Mouse (Mus musculus) thymus, adult 18-20 months (tissue): ENCODE results near the gene Rab3il1.

Experiments used
- DNase-seq, 2 experiments: peaks; one replicate each; pipeline ENCODE4 v3.0.0; 2022; ENCODE audit warnings: mixed read lengths in 2 of 2

The Rab3il1 gene

GRCm38 (mm10) chr19:10015442-10015841, 14.0 kb downstream of the Rab3il1 start:
- no peak for DNase-seq

GRCm38 (mm10) chr19:10016151-10016550, 14.7 kb downstream of the Rab3il1 start:
- no peak for DNase-seq

- DNase-seq: peak; percentile 32 to 34
These were observed 16.4 kb downstream of the Rab3il1 start for GRCm38 (mm10) chr19:10017637-10018526.

- DNase-seq: no peak
These were observed 17.0 kb downstream of the Rab3il1 start for GRCm38 (mm10) chr19:10018527-10018818.

- no peak for DNase-seq
These were observed 17.8 kb downstream of the Rab3il1 start for GRCm38 (mm10) chr19:10019214-10019760.

GRCm38 (mm10) chr19:10021981-10022380, 20.5 kb downstream of the Rab3il1 start:
- no peak for DNase-seq

GRCm38 (mm10) chr19:10022414-10023303, 21.2 kb downstream of the Rab3il1 start:
- DNase-seq: no peak

- DNase-seq: no peak
These were observed 21.9 kb downstream of the Rab3il1 start for GRCm38 (mm10) chr19:10023304-10023758.

- no peak for DNase-seq
These were observed 23.9 kb downstream of the Rab3il1 start for GRCm38 (mm10) chr19:10025169-10025875.

GRCm38 (mm10) chr19:10029746-10030145, 28.3 kb downstream of the Rab3il1 start:
- DNase-seq: no peak

GRCm38 (mm10) chr19:10033211-10033973, 31.9 kb downstream of the Rab3il1 start:
- peak in 1 of 2 experiments; percentile 30 for DNase-seq

- DNase-seq: no peak
These were observed 32.9 kb downstream of the Rab3il1 start for GRCm38 (mm10) chr19:10034356-10034755.

- DNase-seq: peak; percentile 32 to 37
These were observed 33.4 kb downstream of the Rab3il1 start for GRCm38 (mm10) chr19:10034785-10035447.

GRCm38 (mm10) chr19:10037534-10037933, 36.1 kb downstream of the Rab3il1 start:
- DNase-seq: no peak

GRCm38 (mm10) chr19:10038364-10038763, 36.9 kb downstream of the Rab3il1 start:
- no peak for DNase-seq

- no peak for DNase-seq
These were observed 37.4 kb downstream of the Rab3il1 start for GRCm38 (mm10) chr19:10038910-10039309.

GRCm38 (mm10) chr19:10039615-10040014, 38.1 kb downstream of the Rab3il1 start:
- no peak for DNase-seq

- no peak for DNase-seq
These were observed 39.5 kb downstream of the Rab3il1 start for GRCm38 (mm10) chr19:10040866-10041387.

- no peak for DNase-seq
These were observed 40.1 kb downstream of the Rab3il1 start, which contains the start of gene Fads3 for GRCm38 (mm10) chr19:10041388-10042148. Gene Fads3, plus strand, starts transcription at chr19:10041569.

GRCm38 (mm10) chr19:10042232-10042631, 40.8 kb downstream of the Rab3il1 start:
- DNase-seq: no peak
